Mouse (Mus musculus): ENCODE results near the gene Jrkl.

DNA sequence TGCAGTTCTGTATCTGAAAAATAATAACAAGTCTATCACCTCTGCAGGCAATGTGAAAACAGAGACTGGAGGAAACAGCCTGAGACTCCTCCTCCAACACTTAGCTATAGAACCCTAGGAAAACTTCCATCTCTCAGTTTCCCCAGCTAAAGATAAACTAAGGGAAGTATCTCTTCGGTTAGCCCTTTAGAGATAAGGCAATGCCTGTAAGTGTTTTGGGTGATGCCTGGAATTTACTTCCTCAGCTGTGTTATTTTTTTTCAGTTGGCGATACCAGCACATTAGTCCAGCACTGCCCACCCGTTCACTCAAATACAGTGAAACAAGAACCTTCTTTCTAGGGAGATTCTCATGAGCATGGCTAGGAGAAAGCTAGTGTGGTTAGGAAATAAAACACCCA is 15.4 kb upstream of the Jrkl start:
- TF ChIP-seq CTCF (IDR thresholded peaks at IDR 0.05; ENCODE audit: low read depth, low read length) (no peak), POLR2A (IDR thresholded peaks at IDR 0.05; ENCODE audit: borderline replicate concordance, low read depth, low read length) (no peak)

Measured in bone marrow macrophage, adult 2 months (primary cell).